Mouse (Mus musculus) mesoderm, embryonic 11.5 days (tissue): ENCODE measurements around the gene Rps11.
A peak's percentile ranks its signal among the peaks of the same experiment; 100 is the strongest.

Experiments used
- DNase-seq: peaks from one replicate; pipeline ENCODE4 v3.0.0-alpha.2; 2012; ENCODE audit warnings: low read depth, low spot score

Gene Rps11

GRCm38 (mm10) chr7:45088597-45088996, 35.6 kb downstream of the Rps11 start:
- no peak for DNase-seq

GRCm38 (mm10) chr7:45086084-45086483, 38.2 kb downstream of the Rps11 start:
- DNase-seq: no peak

GRCm38 (mm10) chr7:45083300-45083890, 40.8 kb downstream of the Rps11 start:
- DNase-seq: no peak

DNA sequence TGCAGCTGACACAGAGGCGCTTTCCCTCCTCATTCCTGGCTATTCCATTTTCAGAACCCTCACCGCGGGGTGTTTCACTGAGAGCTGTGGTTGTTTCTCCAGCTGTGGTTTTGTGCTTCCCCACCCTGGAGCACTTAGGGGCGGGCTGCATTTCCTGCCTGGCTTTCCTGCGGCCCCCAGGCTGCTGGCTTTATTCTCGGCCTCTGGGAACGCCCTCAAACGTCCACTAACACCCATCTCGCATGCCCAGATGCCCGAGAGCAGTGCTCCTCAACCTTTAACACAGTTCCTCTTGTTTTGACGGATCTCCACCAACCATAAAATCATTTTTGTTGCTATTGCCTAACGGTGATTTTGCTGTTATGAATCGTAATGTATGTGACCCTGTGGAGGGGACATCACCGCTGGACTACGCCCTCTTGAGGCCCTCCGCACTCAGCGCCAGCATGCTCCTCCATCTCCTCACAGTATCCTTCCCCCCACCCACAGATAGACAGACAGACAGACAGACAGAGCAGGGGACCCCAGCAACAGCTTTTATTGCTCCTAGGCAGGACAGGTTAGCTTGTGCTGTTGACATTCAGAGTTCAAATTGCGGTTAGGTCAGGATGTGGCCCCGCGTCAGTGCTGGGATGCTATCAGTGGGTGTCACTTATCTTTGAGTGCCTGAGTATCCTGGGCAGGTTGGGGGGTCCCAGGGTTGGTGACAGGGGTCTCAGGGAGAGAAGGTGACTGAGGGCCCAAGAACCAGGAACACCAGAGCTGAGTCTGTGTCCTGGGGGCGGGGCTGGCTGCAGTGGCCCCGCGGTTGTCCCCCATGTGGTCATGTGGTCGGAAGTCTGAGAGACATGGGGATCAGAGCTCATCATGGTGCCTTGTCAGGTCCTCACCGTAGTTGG, 41.6 kb downstream of the Rps11 start:
- no peak for DNase-seq

DNA sequence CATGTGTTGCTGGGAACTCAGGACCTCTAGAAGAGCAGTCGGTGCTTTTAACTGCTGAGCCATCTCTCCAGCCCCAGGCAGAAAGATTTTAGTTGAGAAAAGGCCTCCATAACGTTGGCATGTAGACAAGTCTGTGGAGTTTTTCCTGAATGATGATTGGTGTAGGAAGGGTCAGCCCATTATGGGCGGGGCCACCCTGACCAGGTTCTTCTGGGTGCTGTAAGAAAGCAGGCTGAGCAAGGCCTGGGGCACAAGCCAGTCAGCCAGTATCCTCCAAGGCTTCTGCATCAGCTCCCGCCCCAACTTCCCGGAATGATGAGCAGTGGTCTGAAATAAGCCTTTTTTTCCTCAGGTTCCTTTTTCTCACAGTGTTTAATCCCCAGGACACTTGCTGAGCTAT, 43.2 kb downstream of the Rps11 start:
- no peak for DNase-seq

- peak; percentile 90 for DNase-seq
These were observed 44.4 kb downstream of the Rps11 start for GRCm38 (mm10) chr7:45079856-45080255.

GRCm38 (mm10) chr7:45078513-45078912, 45.7 kb downstream of the Rps11 start:
- peak; percentile 77 for DNase-seq

- no peak for DNase-seq
These were observed 46.4 kb downstream of the Rps11 start for GRCm38 (mm10) chr7:45077829-45078228.

DNA sequence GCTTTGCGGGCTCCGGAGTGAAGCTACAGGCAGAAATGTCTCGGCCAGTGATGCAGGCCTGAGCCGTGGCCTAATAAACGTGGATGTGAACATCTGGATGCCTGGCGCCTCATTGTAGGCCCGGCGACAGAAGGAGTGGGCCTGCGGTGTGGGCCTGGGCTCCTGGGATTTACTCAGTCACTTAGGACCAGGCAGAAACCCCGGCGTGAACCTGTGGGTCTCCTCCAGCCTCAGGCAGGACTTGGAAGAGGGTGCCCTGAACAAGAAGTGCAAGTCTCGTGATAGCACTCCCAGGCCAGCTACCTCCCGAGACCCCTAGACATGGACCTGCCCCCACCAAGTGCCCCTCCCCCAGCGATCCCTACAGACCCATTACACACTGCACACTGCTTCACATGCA, 46.9 kb downstream of the Rps11 start:
- no peak for DNase-seq

DNA sequence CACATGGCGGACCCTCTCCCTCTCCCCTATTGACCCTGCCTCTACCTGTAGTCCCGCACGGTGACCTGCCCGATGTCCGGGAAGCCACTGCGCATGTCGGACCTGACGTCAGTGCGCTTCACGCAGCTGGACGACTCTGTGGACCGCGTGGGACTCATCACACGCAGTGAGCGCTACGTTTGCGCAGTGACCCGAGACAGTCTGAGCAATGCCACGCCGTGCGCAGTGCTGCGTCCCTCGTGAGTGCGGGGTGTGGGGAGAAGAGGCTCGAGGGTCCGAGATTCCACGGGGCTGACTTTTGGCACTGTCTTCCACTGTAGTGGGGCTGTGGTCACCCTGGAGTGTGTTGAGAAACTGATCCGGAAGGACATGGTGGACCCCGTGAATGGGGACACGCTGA, 47.7 kb downstream of the Rps11 start:
- no peak for DNase-seq

DNA sequence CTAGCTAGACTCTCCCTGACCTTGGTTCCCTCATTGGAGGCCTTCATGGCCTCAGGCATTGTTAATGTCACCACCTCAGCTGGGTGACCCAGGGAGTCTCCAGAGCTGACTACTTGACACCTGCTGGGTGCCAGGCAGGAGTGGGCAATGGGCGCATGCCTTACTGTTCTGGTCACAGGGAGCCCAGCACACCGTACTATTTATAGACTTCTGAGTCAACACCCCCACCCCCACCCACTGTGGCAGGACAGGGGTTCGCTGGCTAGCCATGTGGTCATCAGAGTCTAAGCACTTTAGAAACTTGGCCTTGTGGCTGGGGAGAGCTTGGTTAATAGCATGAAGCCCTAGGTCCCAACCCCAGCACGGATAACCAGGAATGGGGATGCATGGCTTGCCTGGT, 48.8 kb downstream of the Rps11 start:
- no peak for DNase-seq

DNA sequence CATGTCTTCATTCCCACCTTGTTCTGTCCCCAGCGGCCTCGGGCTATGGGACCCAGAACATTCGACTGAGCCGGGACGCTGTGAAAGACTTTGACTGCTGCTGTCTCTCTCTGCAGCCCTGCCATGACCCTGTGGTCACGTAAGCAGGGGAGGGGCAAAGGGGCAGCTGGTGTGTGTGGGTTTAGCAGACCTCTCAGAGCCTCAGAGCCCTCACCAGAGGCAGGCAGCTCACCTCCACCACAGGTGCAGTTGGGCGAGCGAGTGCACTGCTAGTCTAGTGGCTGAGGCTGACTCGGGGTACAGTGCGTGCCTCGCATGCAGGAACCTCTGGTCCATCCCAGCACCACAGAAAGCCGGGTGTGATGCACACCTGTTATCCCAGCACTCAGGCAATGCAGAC, 50.3 kb downstream of the Rps11 start:
- no peak for DNase-seq

DNA sequence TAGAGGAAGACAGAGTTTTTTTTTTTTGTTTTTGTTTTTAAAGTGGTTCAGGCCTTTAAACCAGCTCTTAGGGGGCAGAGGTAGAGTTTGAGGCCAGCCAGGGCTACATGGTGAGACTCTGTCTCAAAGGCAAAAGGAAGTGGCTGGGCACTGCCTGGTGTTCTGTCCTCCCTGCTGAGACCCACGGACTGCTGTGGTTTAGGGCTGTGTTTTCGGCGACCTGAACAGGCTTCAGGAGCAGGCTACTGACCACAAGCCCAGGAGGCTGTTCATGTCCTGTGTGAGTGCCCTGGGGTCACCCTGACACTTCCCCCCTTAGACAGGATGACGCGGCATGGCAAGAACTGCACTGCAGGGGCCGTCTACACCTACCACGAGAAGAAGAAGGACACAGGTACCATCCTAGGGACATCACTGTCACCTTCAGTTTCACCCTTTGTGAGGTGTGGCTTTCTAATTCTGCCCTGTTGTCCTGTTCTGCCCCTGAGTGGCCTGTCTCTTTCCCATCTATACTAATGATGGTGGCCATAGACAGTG, 51.0 kb downstream of the Rps11 start:
- DNase-seq: no peak
